Mouse (Mus musculus) lung, embryonic 14.5 days (tissue): ENCODE measurements at regions not wholly inside any gene's neighbourhood (a gene's known extent, or its start where the extent isn't known, plus 50 kb on each side); places are given as distances from the start of the nearest gene placed in this dataset.
A peak's percentile ranks its signal among the peaks of the same experiment; 100 is the strongest.

Source experiments
- ATAC-seq: fragments of 200-750 bp; cut with Nextera tagmentation; 2 replicates; pipeline ENCODE4 v1.8.0; 2017; ENCODE audit warnings: mild to moderate bottlenecking, moderate TSS enrichment, moderate library complexity; ENCODE audit not compliant: insufficient read depth
- DNase-seq: peaks from one replicate; pipeline ENCODE4 v3.0.0-alpha.2; 2015
- H3K27ac ChIP-seq: fragments of 300-500 bp; sonication (generic); 2 replicates; pipeline ENCODE4 v1.5.1; 2014; ENCODE audit warnings: low read depth, mild to moderate bottlenecking, moderate library complexity
- H3K27me3 ChIP-seq: fragments of 300-500 bp; sonication (generic); 2 replicates; pipeline ENCODE4 v1.6.1; 2014; ENCODE audit warnings: low read length, control low read depth; ENCODE audit not compliant: insufficient read depth
- H3K36me3 ChIP-seq: fragments of 300-500 bp; sonication (generic); 2 replicates; pipeline ENCODE4 v1.6.1; 2014; ENCODE audit warnings: control low read depth; ENCODE audit not compliant: insufficient read depth
- H3K4me1 ChIP-seq: fragments of 300-500 bp; sonication (generic); 2 replicates; pipeline ENCODE4 v1.6.1; 2014; ENCODE audit warnings: antibody characterized with exemption, control low read depth; ENCODE audit not compliant: insufficient read depth
- H3K4me2 ChIP-seq: fragments of 300-500 bp; sonication (generic); 2 replicates; pipeline ENCODE4 v1.6.1; 2014; ENCODE audit warnings: mild to moderate bottlenecking
- H3K4me3 ChIP-seq: fragments of 300-500 bp; sonication (generic); 2 replicates; pipeline ENCODE4 v1.5.1; 2014; ENCODE audit warnings: low read depth, low read length
- H3K9ac ChIP-seq: fragments of 300-500 bp; sonication (generic); 2 replicates; pipeline ENCODE4 v1.6.1; 2014
- H3K9me3 ChIP-seq: fragments of 300-500 bp; sonication (generic); 2 replicates; pipeline ENCODE4 v1.6.1; 2016; ENCODE audit warnings: low read depth, low read length, control low read depth
- CTCF ChIP-seq: IDR thresholded peaks from 2 replicates; pipeline ENCODE4 v1.5.1; 2016; ENCODE audit warnings: antibody characterized with exemption, low read depth
- WGBS: fragments of 180-500 bp; shearing (Covaris S2); extraction: QIAGEN DNeasy Blood & Tissue Kit; methylation state at CpG from one replicate; pipeline ENCODE4 v1.1.7; 2014; 5-methylcytosine and 5-hydroxymethylcytosine counted together

DNA sequence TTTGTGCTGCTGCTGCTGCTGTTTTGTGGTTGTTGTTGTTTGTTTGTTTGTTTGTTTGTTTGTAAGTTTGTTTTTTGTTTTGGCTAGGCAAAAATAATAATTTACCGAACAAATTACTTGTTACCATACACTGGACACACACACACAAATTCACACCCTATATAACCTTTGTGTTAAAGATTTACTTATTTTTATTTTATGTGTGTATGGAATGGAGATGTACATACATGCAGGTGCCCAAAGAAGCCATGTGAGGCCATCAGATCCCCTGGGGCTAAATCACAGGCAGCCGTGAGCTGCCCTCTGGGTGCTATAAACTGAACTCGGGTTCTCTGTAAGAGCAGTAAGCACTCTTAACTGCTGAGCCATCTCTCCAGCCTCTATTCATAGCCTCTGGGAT lies 56.0 kb downstream of the Pttg1 start:
- no peak overlapping the region for H3K4me3 ChIP-seq
- 85% methylated on average over 3 of the region's 3 CpGs for WGBS
- H3K36me3 ChIP-seq = no peaks in the 10 kb centered on the region
- H3K9me3 ChIP-seq = no peaks in the 10 kb centered on the region
- H3K27me3 ChIP-seq = no peaks in the 10 kb centered on the region
- ATAC-seq = no peak
- TF ChIP-seq CTCF = no peak
- no peak overlapping the region for H3K4me2 ChIP-seq
- no peak for DNase-seq
- H3K27ac ChIP-seq = no peak overlapping the region
- H3K4me1 ChIP-seq = no peaks in the 10 kb centered on the region
- no peak overlapping the region for H3K9ac ChIP-seq

DNA sequence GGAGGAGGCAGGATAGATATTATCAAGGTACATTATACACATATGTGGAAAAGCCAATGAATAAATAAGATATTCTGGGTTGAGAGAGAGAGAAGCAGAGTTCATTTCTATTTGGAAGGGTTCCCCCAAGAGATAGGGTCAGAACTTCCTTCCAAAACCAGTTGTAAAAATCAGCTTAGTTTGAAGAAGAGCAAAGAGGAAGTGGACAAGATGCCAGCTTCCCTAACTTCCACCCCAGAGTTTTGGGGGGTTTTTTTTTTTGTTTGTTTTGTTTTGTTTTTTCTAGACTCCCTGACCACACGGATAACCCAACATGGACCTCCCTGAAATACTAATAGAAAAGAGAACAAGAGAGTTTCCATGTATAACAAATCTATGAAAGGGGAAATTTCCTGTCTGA lies 57.7 kb downstream of the Pttg1 start:
- no peak for TF ChIP-seq CTCF
- Histone ChIP-seq H3K27me3 (no peaks in the 10 kb centered on the region), H3K9me3 (no peaks in the 10 kb centered on the region), H3K27ac (no peak overlapping the region), H3K4me1 (no peaks in the 10 kb centered on the region), H3K4me3 (no peak overlapping the region), H3K9ac (no peak overlapping the region), H3K36me3 (no peaks in the 10 kb centered on the region), H3K4me2 (no peak overlapping the region)
- 68% methylated on average over 1 of the region's 1 CpGs for WGBS
- no peak for DNase-seq
- no peak for ATAC-seq

DNA sequence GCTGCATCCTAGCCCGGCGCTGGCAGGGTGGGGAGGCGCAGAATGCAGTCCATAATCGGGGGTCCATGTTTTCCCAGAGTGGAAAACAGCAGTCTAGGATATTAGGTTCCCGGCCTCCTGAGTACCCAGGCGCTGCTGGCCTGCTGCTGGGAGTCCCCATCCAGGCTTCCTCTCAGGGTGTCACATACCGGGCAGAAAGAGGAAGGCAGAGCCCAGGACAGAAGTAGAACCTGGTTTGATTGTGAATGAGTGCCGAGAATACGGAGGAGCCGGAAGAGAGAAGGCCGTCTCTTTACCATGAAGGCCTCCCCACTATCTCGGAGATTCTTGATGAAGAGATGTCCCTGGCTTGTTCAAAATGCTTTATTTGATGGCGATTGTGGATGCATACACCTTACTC lies 64.2 kb downstream of the Pttg1 start:
- H3K4me2 ChIP-seq = no peak overlapping the region
- DNase-seq = no peak
- no peaks in the 10 kb centered on the region for H3K9me3 ChIP-seq
- H3K4me1 ChIP-seq = no peaks in the 10 kb centered on the region
- 68% methylated on average over 13 of the region's 13 CpGs for WGBS
- no peak overlapping the region for H3K4me3 ChIP-seq
- H3K27me3 ChIP-seq = no peaks in the 10 kb centered on the region
- H3K36me3 ChIP-seq = no peaks in the 10 kb centered on the region
- ATAC-seq = no peak
- TF ChIP-seq CTCF = no peak
- no peak overlapping the region for H3K27ac ChIP-seq
- no peak overlapping the region for H3K9ac ChIP-seq

DNA sequence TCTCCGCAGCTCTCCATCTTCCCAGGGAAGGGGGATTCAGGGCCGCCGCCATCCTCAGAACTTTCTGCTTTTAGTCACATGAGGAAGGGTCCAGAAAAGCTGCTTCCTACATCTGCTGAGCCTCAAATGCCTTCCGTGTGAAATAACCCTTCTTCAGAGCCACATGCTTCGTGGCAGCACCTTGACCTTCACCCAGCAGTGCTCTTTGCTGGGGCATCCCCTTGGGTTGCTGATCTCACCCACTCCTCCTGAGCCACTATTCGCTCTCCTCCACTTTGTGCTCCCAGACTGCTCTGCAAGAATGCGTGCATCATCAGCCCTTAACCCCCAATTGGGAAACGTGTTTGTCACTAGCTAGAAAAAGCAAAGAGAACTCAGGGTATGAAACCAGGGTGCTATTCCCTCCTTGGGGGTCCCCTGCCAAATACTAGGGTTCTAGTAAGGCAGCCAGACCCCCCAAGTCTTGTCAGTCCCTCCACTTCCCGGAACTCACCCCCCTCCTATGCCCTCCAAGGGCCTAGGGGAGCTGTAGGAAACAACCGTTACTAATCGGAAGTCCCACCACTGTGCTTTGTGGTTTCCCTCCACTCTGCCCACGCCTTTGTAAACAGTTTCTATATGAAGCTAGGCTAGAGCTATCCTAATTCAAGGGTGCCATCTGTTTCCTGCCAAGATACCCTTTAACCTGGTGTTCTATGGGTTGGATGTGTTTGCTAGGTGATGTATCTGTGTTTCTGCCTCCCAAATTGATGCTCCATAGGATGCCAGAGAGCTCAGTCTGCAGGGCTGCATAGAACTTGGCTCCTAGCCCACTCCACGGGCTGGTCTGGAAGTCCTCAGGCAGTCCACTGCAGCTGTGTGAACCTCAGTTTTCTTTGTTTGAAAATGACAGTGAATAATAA lies 67.4 kb downstream of the Pttg1 start:
- no peak overlapping the region for H3K4me3 ChIP-seq
- no peak overlapping the region for H3K4me2 ChIP-seq
- H3K4me1 ChIP-seq = no peaks in the 10 kb centered on the region
- no peaks in the 10 kb centered on the region for H3K9me3 ChIP-seq
- H3K27me3 ChIP-seq = no peaks in the 10 kb centered on the region
- DNase-seq = peak; percentile 68
- WGBS = 59% methylated on average over 13 of the region's 13 CpGs
- ATAC-seq = peak; percentile 87
- H3K36me3 ChIP-seq = no peaks in the 10 kb centered on the region
- H3K27ac ChIP-seq = peak overlapping the region; percentile 18; the same call in 1 of the 2 replicates
- TF ChIP-seq CTCF = no peak
- H3K9ac ChIP-seq = no peak overlapping the region

DNA sequence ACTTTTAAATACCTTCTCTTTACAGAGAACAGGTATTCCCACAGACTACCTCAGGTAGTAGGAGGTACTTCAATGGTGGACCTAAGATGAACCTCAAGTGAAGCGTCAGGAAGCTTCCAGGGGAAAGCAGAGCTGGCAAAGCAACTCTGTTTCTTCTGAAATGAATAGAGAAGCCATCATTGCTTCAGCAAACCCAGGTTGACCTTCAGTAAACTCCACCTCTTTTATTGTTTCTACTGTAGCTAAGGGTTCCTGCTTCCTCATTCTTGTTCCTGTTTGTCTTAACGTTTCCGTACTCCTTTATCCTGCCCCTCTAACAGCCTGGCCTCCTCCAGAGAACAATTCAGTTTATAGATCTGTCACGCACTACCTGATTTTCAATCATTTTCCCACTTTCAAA lies 72.4 kb downstream of the Pttg1 start:
- Histone ChIP-seq H3K4me3 (no peak overlapping the region), H3K27me3 (no peaks in the 10 kb centered on the region), H3K9me3 (no peaks in the 10 kb centered on the region), H3K4me1 (no peaks in the 10 kb centered on the region), H3K9ac (no peak overlapping the region), H3K27ac (no peak overlapping the region), H3K36me3 (no peaks in the 10 kb centered on the region), H3K4me2 (no peak overlapping the region)
- WGBS = 66% methylated on average over 4 of the region's 4 CpGs
- peak; percentile 36; the same call in 1 of the 2 replicates for ATAC-seq
- peak; percentile 42 for DNase-seq
- no peak for TF ChIP-seq CTCF

DNA sequence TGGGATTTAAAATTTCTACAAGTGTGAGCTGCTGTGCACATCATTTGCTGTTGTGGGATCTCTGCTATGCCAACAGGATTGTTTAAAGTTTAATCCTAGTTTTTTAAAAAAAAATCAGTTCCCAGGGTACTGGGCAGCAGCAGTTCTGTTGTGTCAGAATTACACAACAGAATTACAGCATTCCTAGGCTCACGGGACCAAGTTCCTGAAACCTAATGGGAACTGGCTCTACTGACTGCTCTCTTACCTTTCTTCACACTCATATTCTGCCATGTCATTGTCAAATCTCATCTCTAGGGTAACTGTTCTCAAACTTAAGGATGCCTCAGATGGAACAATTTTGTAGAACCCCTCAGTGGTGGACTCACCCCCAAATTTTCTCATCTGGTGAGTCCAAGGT lies 73.0 kb downstream of the Pttg1 start:
- TF ChIP-seq CTCF = no peak
- WGBS = 78% methylated on average over 1 of the region's 1 CpGs
- Histone ChIP-seq H3K27ac (no peak overlapping the region), H3K4me3 (no peak overlapping the region), H3K27me3 (no peaks in the 10 kb centered on the region), H3K4me2 (no peak overlapping the region), H3K9ac (no peak overlapping the region), H3K9me3 (no peaks in the 10 kb centered on the region), H3K4me1 (no peaks in the 10 kb centered on the region), H3K36me3 (no peaks in the 10 kb centered on the region)
- DNase-seq = no peak
- ATAC-seq = no peak

DNA sequence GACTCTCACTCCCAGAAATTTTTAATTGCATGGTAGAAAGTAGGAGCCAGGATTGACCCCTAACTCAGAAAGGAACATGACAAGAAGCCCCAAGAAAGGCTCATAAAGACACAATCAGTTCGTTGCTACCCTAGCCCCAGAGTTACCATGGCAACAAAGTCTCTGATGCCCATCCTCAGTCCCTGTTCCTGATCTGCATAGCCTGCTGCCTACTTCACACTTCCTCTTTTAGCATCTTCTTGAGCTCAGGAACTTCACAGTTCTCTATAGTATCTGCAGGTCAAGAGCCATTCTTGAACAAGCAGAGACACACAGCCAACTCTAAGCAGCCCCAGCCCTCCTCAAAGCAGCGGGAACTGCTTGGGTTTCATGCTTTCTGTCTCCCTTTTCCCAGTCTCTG lies 74.2 kb downstream of the Pttg1 start:
- Histone ChIP-seq H3K36me3 (no peaks in the 10 kb centered on the region), H3K4me2 (no peak overlapping the region), H3K4me1 (no peaks in the 10 kb centered on the region), H3K27me3 (no peaks in the 10 kb centered on the region), H3K9ac (no peak overlapping the region), H3K27ac (no peak overlapping the region), H3K9me3 (no peaks in the 10 kb centered on the region), H3K4me3 (no peak overlapping the region)
- DNase-seq (no peak), ATAC-seq (no peak)
- no peak for TF ChIP-seq CTCF
- 53% methylated on average over 2 of the region's 2 CpGs for WGBS
